Mouse (Mus musculus) spleen, embryonic (tissue): ENCODE results near the gene Gm13279.
"Not testable (repeated sequence)": the region's sequence is repeated elsewhere in the genome, so short reads cannot be mapped to it uniquely, and the experiment has no call there.

Experiments used
- CTCF ChIA-PET: fragments of 350-600 bp; sonication (Branson Sonifier 250); formaldehyde crosslinking; loops from one replicate; lab custom pipeline; 2022; lab: Charles Lee

The Gm13279 gene

GRCm38 (mm10) chr4:88797097-88797496 lies at the start of gene Gm13279:
Gene Gm13279 (plus strand): TSS chr4:88797397.
- CTCF ChIA-PET = not testable (repeated sequence)

- CTCF ChIA-PET = no interaction called here
Measured at GRCm38 (mm10) chr4:88749926-88750325, 47.3 kb upstream of the Gm13279 start.

GRCm38 (mm10) chr4:88754818-88755340 lies 42.3 kb upstream of the Gm13279 start, which contains the start of gene Gm13271:
Gene Gm13271 (plus strand): TSS chr4:88754868.
- CTCF ChIA-PET = interaction anchor here (1.1 kb wide), 1 partner anchor 16 kb away, joined by 4 read pairs; no protein-coding TSS in a partner anchor

GRCm38 (mm10) chr4:88756581-88757513 lies 40.4 kb upstream of the Gm13279 start:
- CTCF ChIA-PET = interaction anchor here (0.7 kb wide), 1 partner anchor 35 kb away, joined by 3 read pairs; the partner anchor contains the start of gene Gm26566

- CTCF ChIA-PET = interaction anchor here (0.7 kb wide), 1 partner anchor 36 kb away, joined by 3 read pairs; the partner anchor contains the start of gene Gm26566
Measured at GRCm38 (mm10) chr4:88757628-88758031, 39.6 kb upstream of the Gm13279 start.

GRCm38 (mm10) chr4:88758751-88759150 lies 38.4 kb upstream of the Gm13279 start:
- CTCF ChIA-PET = not testable (repeated sequence)

GRCm38 (mm10) chr4:88759610-88760268 lies 37.5 kb upstream of the Gm13279 start, which contains the start of gene Gm13283:
Gene Gm13283 (plus strand): TSS chr4:88760119.
- CTCF ChIA-PET = not testable (repeated sequence)

- CTCF ChIA-PET = not testable (repeated sequence)
Measured at GRCm38 (mm10) chr4:88760431-88760830, 36.8 kb upstream of the Gm13279 start.

GRCm38 (mm10) chr4:88761776-88762175 lies 35.4 kb upstream of the Gm13279 start:
- CTCF ChIA-PET = not testable (repeated sequence)

GRCm38 (mm10) chr4:88762341-88762740 lies 34.9 kb upstream of the Gm13279 start:
- CTCF ChIA-PET = not testable (repeated sequence)

- CTCF ChIA-PET = not testable (repeated sequence)
Measured at GRCm38 (mm10) chr4:88763384-88764018, 33.7 kb upstream of the Gm13279 start.

GRCm38 (mm10) chr4:88773534-88773933 lies 23.7 kb upstream of the Gm13279 start, which contains the start of gene Gm13290:
Gene Gm13290 (plus strand): TSS chr4:88773834.
- CTCF ChIA-PET = not testable (repeated sequence)

GRCm38 (mm10) chr4:88776622-88777021 lies 20.6 kb upstream of the Gm13279 start, which contains the start of gene Gm13289:
Gene Gm13289 (plus strand): TSS chr4:88776922.
- CTCF ChIA-PET = not testable (repeated sequence)

GRCm38 (mm10) chr4:88779550-88779949 lies 17.6 kb upstream of the Gm13279 start, which contains the start of gene Gm13272:
Gene Gm13272 (plus strand): TSS chr4:88779850.
- CTCF ChIA-PET = not testable (repeated sequence)

- CTCF ChIA-PET = not testable (repeated sequence)
Measured at GRCm38 (mm10) chr4:88780320-88780719, 16.9 kb upstream of the Gm13279 start.

- CTCF ChIA-PET = not testable (repeated sequence)
Measured at GRCm38 (mm10) chr4:88781831-88782230, 15.4 kb upstream of the Gm13279 start, which contains the start of gene Ifnz. Gene Ifnz (plus strand): TSS chr4:88782131.

GRCm38 (mm10) chr4:88782335-88782734 lies 14.9 kb upstream of the Gm13279 start:
- CTCF ChIA-PET = not testable (repeated sequence)

GRCm38 (mm10) chr4:88785409-88785808 lies 11.8 kb upstream of the Gm13279 start, which contains the start of gene Gm13276:
Gene Gm13276 (plus strand): TSS chr4:88785709.
- CTCF ChIA-PET = not testable (repeated sequence)

GRCm38 (mm10) chr4:88788402-88788801 lies 8.8 kb upstream of the Gm13279 start, which contains the start of gene Gm13277:
Gene Gm13277 (plus strand): TSS chr4:88788632.
- CTCF ChIA-PET = not testable (repeated sequence)

GRCm38 (mm10) chr4:88791250-88791649 lies 5.9 kb upstream of the Gm13279 start, which contains the start of gene Gm13278:
Gene Gm13278 (plus strand): TSS chr4:88791550.
- CTCF ChIA-PET = not testable (repeated sequence)
